Mouse (Mus musculus): ENCODE measurements around the gene Tuba8.
A peak's percentile ranks its signal among the peaks of the same experiment; 100 is the strongest.

The Tuba8 gene

GRCm38 (mm10) chr6:121210149-121210925 lies at the start of gene Tuba8:
Tuba8 (plus strand) TSS chr6:121210696.
- peak; percentile 40 to 51 for DNase-seq (ENCODE audit: low spot score in 2 of 2)

DNA sequence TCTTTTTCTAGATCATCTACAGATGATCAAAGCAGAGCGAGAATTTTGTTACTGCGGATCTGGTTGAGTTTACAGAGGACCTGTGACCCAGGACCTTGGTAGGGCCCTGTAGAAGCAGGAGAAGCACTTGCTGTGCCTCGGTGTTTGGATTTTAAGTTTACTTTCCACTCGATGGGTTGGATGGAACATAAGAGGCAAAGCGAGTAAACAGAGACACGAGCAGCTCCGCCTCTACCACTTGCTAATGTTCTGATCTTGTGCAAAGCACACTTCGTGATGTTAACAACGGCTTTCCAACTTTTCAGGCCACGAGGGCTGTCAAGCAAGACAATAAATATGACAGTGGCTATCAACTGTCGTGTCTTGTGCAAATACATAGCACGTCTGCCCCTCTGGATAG lies 47.9 kb upstream of the Tuba8 start:
- no peak for DNase-seq (ENCODE audit: low spot score in 2 of 2)

- no peak for DNase-seq (ENCODE audit: low spot score in 2 of 2)
Measured at GRCm38 (mm10) chr6:121166098-121166552, 44.4 kb upstream of the Tuba8 start.

DNA sequence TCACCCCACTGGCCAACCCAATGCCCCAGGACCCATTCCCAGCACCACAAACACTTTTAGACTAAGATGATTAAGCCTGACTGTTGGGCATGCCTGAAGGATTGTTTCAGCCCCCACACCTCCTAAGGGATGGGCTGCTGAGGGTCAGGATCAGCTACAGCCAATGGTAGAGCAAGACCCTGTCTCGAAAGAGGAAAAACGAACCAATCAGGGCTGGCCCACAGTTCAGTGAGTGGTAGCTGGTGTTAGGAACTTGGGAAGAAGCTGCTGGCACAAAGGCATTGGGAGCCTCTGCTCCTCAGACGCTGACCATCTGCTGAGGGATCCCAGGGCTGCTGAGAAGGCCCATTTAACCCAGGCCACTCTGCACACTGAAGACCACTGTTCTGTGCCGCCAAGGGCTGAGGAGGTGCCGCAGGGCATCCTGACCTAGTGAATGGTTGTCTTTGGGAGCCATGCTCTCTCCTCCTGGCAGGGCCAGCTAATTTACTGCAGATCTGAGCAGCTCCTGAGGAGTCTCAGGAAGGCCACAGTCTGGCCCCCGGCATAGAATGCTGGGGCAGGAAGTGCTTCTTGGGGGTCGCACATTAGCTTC lies 43.0 kb upstream of the Tuba8 start:
- no peak for DNase-seq (ENCODE audit: low spot score in 2 of 2)

DNA sequence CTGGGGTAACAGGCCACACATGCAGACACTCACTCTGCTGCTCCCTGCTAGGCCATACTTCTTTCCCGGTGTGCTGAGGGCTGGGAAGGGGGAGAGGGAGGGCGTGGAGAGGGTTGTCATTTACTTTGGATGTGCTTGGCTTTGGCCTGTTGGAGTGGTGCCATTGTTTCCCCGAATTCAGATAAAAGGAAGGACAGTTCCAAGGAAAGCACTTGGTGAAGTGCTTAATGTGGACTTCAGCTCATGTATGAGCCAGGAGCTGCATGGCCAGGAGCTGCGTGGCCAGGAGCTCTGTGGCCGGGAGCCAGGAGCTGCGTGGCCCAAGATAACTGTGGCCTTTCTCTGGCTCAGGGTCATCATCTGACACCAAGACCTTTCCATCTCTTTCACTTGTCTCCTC lies 39.4 kb upstream of the Tuba8 start:
- no peak for DNase-seq (ENCODE audit: low spot score in 2 of 2)

DNA sequence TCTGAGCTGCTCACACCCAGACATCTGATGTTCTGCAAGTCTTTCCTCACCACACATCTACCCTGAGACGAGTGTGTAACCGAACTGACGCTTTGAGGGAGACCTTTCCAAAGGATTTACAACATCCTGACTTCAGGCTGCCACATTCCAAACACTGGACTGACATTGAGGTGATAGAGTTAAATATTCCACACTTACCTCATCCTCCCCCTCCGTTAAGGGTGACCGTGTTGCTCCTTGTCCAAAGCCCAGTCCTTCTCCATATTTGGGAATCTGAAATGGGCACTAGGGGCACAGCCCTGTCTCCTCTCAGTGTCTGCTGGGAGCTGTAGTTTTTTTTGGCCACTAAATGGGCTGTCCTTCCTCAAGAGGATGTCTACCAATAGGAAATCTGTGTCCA lies 37.0 kb upstream of the Tuba8 start:
- no peak for DNase-seq (ENCODE audit: low spot score in 2 of 2)

- no peak for DNase-seq (ENCODE audit: low spot score in 2 of 2)
Measured at GRCm38 (mm10) chr6:121174761-121175160, 35.7 kb upstream of the Tuba8 start.

DNA sequence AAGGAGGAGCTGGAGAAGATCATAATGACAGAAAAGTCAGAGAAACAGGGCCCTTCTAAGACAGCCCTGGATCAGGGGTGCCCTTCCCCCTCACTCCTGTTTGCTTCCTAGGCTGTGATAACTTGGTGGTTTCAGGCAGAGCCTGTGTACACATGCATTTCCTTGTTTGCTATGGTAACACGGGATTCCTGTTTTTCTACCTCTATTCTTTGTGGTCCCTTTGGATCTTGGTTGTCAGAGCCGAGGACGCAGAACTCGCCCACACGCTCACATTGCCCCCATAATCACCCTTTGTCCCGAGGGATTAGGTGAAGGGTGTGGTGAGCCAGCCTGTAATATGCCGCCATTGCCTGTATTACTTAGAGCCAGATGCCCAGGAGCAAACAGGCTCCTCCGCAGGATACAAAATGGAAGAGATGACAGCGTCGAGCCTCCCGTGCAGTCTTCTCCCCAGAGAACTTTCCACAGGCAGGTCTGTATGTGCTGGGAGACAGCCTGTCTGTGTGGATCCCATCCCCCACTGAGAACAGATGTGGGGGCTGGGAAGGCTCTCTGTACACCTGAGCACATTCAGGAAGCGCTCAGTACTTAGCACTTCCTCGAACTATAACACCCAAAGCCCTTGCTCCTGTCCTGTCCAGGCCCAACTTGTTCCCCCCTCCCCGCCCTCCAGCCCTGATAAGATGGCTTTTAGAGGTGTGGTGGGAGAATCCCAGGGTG lies 34.3 kb upstream of the Tuba8 start:
- DNase-seq (ENCODE audit: low spot score in 2 of 2) = no peak

GRCm38 (mm10) chr6:121176731-121177098 lies 33.8 kb upstream of the Tuba8 start:
- no peak for DNase-seq (ENCODE audit: low spot score in 2 of 2)

DNA sequence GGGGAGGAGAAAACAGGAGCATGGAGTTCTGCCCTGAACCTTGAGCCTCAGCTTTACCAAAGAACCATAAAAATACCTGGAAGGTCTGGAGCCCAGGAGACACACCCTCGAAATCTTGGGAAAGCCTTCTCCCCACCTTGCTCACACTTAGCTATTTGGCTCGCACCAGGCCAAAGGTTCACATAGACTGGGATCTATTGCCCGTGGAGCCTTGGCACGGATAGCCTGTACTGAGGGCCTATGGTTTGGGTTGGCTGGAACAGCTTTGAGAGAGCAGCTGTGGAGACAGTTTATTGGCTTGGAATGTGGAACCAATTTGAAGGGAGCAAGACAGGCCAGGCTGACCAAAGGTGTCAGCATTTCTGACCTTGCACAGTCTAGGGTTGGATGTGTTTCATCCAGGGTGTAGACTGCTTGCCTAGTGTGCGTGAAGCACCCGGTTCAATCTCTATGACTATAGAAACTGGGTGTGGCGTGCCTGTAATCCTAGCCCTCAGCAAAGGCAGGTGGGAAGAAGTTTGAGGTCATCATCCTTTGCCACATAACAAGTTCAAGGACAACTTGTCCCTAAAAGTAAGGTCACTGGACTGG lies 33.3 kb upstream of the Tuba8 start:
- no peak for DNase-seq (ENCODE audit: low spot score in 2 of 2)

- DNase-seq (ENCODE audit: low spot score in 2 of 2) = peak; percentile 51 to 52
Measured at GRCm38 (mm10) chr6:121178700-121179358, 31.7 kb upstream of the Tuba8 start.

DNA sequence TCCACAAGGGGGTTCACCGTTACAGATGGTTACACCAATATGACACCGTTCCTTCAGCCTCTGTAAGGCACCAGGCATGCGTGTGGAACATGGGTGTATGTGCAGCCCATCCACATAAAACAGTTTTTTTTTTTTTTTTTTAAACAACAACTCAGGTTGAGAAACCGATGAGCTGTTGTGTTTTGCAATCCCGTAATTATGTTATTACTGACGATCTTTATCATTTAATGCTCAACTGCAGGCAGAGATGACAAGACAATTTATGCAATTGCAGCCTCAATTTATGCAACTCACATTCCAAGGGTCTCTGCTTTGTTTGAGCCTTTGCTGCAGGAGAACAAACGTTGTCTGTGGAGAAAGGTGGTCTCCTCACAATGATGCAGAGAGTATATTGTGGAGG lies 30.6 kb upstream of the Tuba8 start:
- no peak for DNase-seq (ENCODE audit: low spot score in 2 of 2)

DNA sequence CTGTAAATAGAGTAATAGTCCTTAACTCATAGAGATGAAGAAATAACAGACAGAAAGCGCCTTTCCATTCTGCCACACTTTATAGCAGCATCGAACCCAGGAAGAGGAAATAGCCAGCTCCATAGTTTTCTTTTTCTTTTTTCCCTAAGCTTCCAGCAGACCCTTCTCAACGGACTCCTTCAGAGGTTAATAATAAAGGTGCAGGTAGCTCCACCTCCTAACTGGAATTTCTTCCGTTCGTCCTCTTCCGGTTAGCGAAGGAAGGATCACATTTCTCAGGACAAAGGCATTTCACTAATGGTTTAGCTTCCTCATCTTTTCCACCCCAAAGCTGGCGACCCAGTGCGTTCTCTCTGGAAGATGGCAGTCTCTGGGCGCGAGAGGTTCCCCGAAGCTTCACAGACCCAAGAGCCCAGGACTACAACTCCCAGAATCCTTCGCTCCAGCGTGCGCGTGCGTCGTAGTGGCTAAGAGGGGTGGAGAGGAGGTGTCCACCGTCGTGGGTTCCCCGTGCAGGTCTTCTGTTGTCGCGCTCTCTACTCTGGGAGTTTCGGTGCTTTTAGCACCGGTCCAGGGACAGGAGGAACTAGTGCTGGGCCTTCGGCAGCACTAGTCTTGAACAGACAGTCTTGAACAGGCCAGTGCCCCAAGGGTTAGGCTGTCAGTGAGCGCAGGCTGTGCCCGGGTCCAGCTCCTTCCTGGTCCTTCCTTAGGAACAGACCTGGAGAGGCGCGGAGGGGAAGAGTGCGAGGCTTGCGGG lies 26.9 kb upstream of the Tuba8 start, which contains the start of gene Pex26:
Gene Pex26, plus strand, starts transcription at position 254 of the 760 bp plus-strand sequence.
- peak; percentile 90 to 92 for DNase-seq (ENCODE audit: low spot score in 2 of 2)

DNA sequence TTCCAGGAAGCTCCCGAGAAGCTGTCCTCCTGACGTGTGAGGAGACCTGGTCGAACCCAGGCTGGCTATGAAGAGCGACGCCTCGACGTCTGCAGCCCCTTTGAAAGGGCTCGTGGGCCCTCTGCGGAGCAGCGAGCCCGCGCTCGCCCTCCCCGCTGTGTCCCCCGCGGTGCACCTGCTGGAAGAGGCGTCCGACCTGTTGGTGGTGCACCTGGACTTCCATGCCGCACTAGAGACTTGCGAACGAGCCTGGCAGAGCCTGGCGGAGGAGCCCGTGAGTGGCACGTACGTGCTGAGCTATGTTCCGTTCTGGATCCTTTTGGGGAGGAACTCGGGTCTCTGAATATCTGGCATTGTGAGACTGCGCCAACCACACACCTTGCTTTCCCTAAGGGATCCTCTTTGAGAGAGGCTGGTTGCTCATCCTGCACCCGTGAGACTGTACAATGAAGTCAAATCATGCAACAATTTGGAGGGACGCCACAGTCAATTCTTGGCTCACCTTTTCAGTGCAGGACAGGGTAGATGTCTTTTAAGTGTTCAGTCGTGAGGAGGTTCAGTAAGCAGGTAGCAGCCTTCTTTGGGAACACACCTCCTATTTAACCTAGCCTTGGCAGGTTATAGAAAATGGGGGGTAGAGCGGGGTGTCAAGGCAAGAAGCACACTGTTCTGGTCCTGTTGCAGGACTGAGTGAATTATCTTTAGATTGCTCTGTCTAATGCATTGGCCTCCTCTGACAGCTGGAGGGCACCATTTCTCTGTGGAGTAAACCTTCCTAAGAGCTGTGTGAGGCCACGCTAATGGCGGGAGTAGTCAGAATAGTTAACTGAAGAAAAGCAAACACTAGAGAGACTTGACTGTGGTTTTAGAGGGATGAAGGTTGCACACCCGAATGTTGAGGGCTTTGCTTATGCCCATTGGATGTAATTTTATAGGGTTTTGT lies 26.0 kb upstream of the Tuba8 start:
- DNase-seq (ENCODE audit: low spot score in 2 of 2) = peak; percentile 46 to 57

DNA sequence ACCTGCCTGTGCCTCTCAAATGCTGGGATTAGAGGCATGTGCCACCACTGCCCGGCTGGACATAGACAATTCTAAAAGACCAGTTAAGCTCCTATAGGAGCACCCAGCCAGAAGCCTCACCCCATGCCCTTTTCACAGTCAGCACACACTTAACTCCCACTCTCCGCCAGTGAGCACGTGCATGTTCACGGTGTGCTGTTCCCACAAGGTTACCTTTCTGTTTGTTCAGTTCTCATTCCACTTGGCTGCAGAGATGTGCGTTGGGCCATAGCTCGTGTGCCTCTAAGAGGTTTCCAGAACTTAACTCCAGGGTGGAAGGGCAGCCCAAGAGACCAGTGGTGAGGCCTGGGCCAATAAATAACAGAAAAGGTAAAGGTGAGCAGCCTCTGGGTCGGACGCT lies 25.3 kb upstream of the Tuba8 start:
- DNase-seq (ENCODE audit: low spot score in 2 of 2) = no peak

DNA sequence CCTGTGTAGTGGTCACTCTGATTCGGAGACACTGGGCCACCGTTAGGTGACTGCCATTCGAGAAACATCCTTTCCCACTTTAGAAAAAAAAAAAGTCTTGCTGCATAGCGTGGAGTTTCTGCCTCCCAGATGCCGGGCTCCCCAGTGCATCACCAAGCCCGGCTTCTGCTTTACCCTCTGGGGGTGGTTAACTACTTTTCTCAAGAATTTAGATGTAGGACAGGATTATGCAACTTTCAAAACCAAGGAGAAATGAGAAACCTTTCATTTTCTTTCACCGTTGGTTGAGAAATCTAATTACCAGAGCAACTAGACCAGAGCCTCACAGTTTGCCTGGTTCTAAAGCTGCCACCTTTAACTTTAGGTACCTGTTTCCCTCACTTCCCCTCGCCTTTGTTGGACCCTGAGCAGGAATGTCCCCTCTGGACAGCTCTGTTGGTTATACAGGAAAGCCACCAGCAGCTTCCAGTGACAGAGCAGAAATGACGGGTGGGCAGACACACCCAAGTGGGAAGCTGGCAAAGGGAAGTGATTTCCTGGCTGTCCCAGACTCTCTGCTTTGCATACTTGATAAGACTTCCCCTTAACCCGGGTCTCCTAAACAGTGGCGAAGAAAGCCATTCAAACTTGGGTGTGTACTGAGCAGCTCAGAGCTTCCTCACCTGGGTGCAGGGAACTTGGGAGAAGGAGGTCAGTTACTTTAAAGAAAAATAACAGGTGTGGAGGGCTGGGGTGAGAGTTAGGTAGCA lies 19.1 kb upstream of the Tuba8 start:
- no peak for DNase-seq (ENCODE audit: low spot score in 2 of 2)

GRCm38 (mm10) chr6:121194061-121194955 lies 16.2 kb upstream of the Tuba8 start:
- no peak for DNase-seq (ENCODE audit: low spot score in 2 of 2)
